Mouse (Mus musculus) neural tube, embryonic 13.5 days (tissue): ENCODE data around the gene Spata21. TPM values are rescaled to one million over a fixed set of nuclear protein-coding genes. Genes with fewer than 3 reads are reported as not detected.

ENCODE experiments used
- ATAC-seq: fragments of 200-750 bp; cut with Nextera tagmentation; 2 replicates; pipeline ENCODE4 v1.8.0; 2017; ENCODE audit warnings: low read depth, mild to moderate bottlenecking, moderate TSS enrichment, moderate library complexity
- H3K27ac ChIP-seq: fragments of 300-500 bp; sonication (generic); replicated peaks from 2 replicates; pipeline ENCODE4 v1.5.1; 2015; ENCODE audit warnings: moderate library complexity, mild to moderate bottlenecking, inconsistent platforms
- H3K27me3 ChIP-seq: fragments of 300-500 bp; sonication (generic); 2 replicates; pipeline ENCODE4 v1.6.1; 2015; ENCODE audit warnings: mild to moderate bottlenecking, inconsistent platforms
- H3K36me3 ChIP-seq: fragments of 300-500 bp; sonication (generic); 2 replicates; pipeline ENCODE4 v1.6.1; 2015; ENCODE audit warnings: mild to moderate bottlenecking, inconsistent platforms
- H3K4me1 ChIP-seq: fragments of 300-500 bp; sonication (generic); replicated peaks from 2 replicates; pipeline ENCODE4 v1.6.1; 2015; ENCODE audit warnings: inconsistent platforms
- H3K4me2 ChIP-seq: fragments of 300-500 bp; sonication (generic); 2 replicates; pipeline ENCODE4 v1.6.1; 2015; ENCODE audit warnings: inconsistent platforms, mild to moderate bottlenecking, moderate library complexity
- H3K4me3 ChIP-seq: fragments of 300-500 bp; sonication (generic); 2 replicates; pipeline ENCODE4 v1.5.1; 2015; ENCODE audit warnings: mild to moderate bottlenecking, inconsistent platforms
- H3K9ac ChIP-seq: fragments of 300-500 bp; sonication (generic); 2 replicates; pipeline ENCODE4 v1.6.1; 2015; ENCODE audit warnings: moderate library complexity, mild to moderate bottlenecking, inconsistent platforms
- H3K9me3 ChIP-seq: fragments of 300-500 bp; sonication (generic); 2 replicates; pipeline ENCODE4 v1.6.1; 2016; ENCODE audit warnings: inconsistent platforms
- WGBS: fragments of 180-500 bp; shearing (Covaris S2); methylation state at CpG from one replicate; pipeline ENCODE4 v1.1.7; 2015; 5-methylcytosine and 5-hydroxymethylcytosine counted together
- polyA plus RNA-seq: library from polyadenylated mRNA; unstranded; fragments of >200 nt; fragmentation: Nextera tagmentation; extraction: Ambion mirVana; gene quantifications from 2 replicates; pipeline ENCODE4 v1.2.1, GENCODE M21; 2015

Spata21 gene
- polyA plus RNA-seq, 1 experiment from 2014 or later = not detected

GRCm38 (mm10) chr4:141108196-141108732 is 20.1 kb downstream of the Spata21 start:
- 0 out of 2 replicates have a peak, but pooled peaks cover 2% of the 10 kb centered on the region for H3K4me1 ChIP-seq
- WGBS = 48% methylated on average over 10 of the region's 10 CpGs
- ATAC-seq = no peak
- H3K27me3 ChIP-seq = no peaks in the 10 kb centered on the region
- no peak overlapping the region for H3K9ac ChIP-seq
- no peak overlapping the region for H3K27ac ChIP-seq
- H3K4me3 ChIP-seq = no peak overlapping the region
- H3K36me3 ChIP-seq = peaks cover 35% of the 10 kb centered on the region
- no peak overlapping the region for H3K4me2 ChIP-seq
- H3K9me3 ChIP-seq = no peaks in the 10 kb centered on the region

- Histone ChIP-seq H3K36me3 (peaks cover 89% of the 10 kb centered on the region), H3K9me3 (no peaks in the 10 kb centered on the region), H3K27ac (0 out of 2 replicates have a peak overlapping the region, but pooled peaks have one; percentile 3), H3K27me3 (no peaks in the 10 kb centered on the region), H3K4me2 (no peak overlapping the region), H3K4me1 (peaks cover 5% of the 10 kb centered on the region), H3K9ac (no peak overlapping the region), H3K4me3 (no peak overlapping the region)
- no peak for ATAC-seq
- WGBS = 76% methylated on average over 7 of the region's 7 CpGs
These were observed 25.7 kb downstream of the Spata21 start for GRCm38 (mm10) chr4:141113831-141114230.

GRCm38 (mm10) chr4:141114521-141114981 is 26.4 kb downstream of the Spata21 start:
- Histone ChIP-seq H3K4me2 (no peak overlapping the region), H3K9me3 (no peaks in the 10 kb centered on the region), H3K27me3 (no peaks in the 10 kb centered on the region), H3K36me3 (peaks cover 89% of the 10 kb centered on the region), H3K9ac (no peak overlapping the region), H3K4me3 (no peak overlapping the region), H3K4me1 (peaks cover 12% of the 10 kb centered on the region), H3K27ac (no peak overlapping the region; the same call in 1 of the 2 replicates)
- no peak for ATAC-seq
- 85% methylated on average over 6 of the region's 6 CpGs for WGBS

- H3K4me1 ChIP-seq = peaks cover 19% of the 10 kb centered on the region
- no peak for ATAC-seq
- no peak overlapping the region for H3K4me2 ChIP-seq
- H3K27ac ChIP-seq = no peak overlapping the region
- H3K4me3 ChIP-seq = no peak overlapping the region
- H3K9me3 ChIP-seq = no peaks in the 10 kb centered on the region
- peaks cover 82% of the 10 kb centered on the region for H3K36me3 ChIP-seq
- no peaks in the 10 kb centered on the region for H3K27me3 ChIP-seq
- WGBS = 93% methylated on average over 8 of the region's 8 CpGs
- H3K9ac ChIP-seq = no peak overlapping the region
These were observed 27.3 kb downstream of the Spata21 start for GRCm38 (mm10) chr4:141115398-141115797.

DNA sequence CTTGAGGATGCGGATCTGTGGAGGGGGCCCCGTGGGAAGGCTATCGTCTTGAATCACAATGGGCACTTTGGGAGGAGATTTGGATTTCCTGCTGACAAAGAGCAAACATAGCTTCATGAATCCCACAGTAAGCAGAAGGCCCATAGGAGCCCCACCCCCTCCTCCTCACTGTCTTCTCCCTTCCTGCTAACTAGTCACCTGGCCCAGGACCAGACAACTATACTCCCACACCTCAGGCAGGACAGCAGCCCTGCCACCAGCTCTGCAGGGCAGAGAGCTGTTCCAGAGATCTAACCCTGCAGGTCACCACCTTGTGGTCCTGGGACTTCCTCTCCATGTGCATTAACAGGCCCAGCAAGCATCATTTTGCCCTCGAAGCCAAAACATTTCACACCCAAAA is 30.6 kb downstream of the Spata21 start:
- H3K27me3 ChIP-seq = no peaks in the 10 kb centered on the region
- H3K4me1 ChIP-seq = peaks cover 33% of the 10 kb centered on the region
- no peak overlapping the region for H3K4me2 ChIP-seq
- H3K36me3 ChIP-seq = peaks cover 50% of the 10 kb centered on the region
- no peak overlapping the region for H3K27ac ChIP-seq
- no peak overlapping the region for H3K4me3 ChIP-seq
- WGBS = 64% methylated on average over 4 of the region's 4 CpGs
- 0 out of 2 replicates have a peak overlapping the region, but pooled peaks have one; percentile 31 for H3K9ac ChIP-seq
- ATAC-seq = no peak
- H3K9me3 ChIP-seq = no peaks in the 10 kb centered on the region

DNA sequence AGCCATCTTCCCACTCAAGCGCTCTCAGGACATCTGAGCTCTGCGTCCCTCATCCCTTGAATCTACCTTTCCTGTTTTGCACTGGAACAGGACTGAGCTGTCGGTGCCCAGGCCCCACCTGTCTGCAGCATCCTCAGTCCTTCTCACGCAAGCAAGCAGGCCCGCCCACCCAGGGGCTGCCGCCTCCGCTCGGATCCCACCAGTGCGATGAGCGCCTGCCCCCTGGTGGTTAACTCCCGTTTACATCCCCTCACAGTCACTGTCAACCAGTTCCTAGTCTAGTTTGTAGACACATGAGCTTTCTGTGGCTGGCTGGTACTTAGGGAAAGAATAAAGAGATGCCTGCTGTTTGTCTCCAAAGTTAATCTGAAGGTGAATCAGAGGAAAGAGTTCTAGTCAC is 32.6 kb downstream of the Spata21 start:
- no peak overlapping the region for H3K4me2 ChIP-seq
- 29% methylated on average over 11 of the region's 11 CpGs for WGBS
- no peaks in the 10 kb centered on the region for H3K9me3 ChIP-seq
- ATAC-seq = peak; percentile 56
- H3K9ac ChIP-seq = no peak overlapping the region
- no peak overlapping the region for H3K4me3 ChIP-seq
- no peak overlapping the region for H3K27ac ChIP-seq
- H3K27me3 ChIP-seq = no peaks in the 10 kb centered on the region
- peaks cover 30% of the 10 kb centered on the region for H3K36me3 ChIP-seq
- peaks cover 36% of the 10 kb centered on the region for H3K4me1 ChIP-seq

- H3K4me2 ChIP-seq = no peak overlapping the region
- H3K9me3 ChIP-seq = 0 out of 2 replicates have a peak, but pooled peaks cover 3% of the 10 kb centered on the region
- peaks cover 11% of the 10 kb centered on the region for H3K36me3 ChIP-seq
- 85% methylated on average over 7 of the region's 7 CpGs for WGBS
- ATAC-seq = no peak
- H3K4me1 ChIP-seq = peaks cover 36% of the 10 kb centered on the region
- no peak overlapping the region for H3K9ac ChIP-seq
- H3K27ac ChIP-seq = no peak overlapping the region
- H3K4me3 ChIP-seq = no peak overlapping the region
- no peaks in the 10 kb centered on the region for H3K27me3 ChIP-seq
These were observed 34.5 kb downstream of the Spata21 start for GRCm38 (mm10) chr4:141122663-141123062.

- Histone ChIP-seq H3K9me3 (0 out of 2 replicates have a peak, but pooled peaks cover 3% of the 10 kb centered on the region), H3K27ac (no peak overlapping the region), H3K36me3 (peaks cover 7% of the 10 kb centered on the region), H3K9ac (no peak overlapping the region), H3K4me1 (peaks cover 36% of the 10 kb centered on the region), H3K4me3 (no peak overlapping the region), H3K27me3 (no peaks in the 10 kb centered on the region), H3K4me2 (no peak overlapping the region)
- no peak for ATAC-seq
- WGBS = 50% methylated on average over 1 of the region's 1 CpGs
These were observed 34.9 kb downstream of the Spata21 start for GRCm38 (mm10) chr4:141123065-141123464.

DNA sequence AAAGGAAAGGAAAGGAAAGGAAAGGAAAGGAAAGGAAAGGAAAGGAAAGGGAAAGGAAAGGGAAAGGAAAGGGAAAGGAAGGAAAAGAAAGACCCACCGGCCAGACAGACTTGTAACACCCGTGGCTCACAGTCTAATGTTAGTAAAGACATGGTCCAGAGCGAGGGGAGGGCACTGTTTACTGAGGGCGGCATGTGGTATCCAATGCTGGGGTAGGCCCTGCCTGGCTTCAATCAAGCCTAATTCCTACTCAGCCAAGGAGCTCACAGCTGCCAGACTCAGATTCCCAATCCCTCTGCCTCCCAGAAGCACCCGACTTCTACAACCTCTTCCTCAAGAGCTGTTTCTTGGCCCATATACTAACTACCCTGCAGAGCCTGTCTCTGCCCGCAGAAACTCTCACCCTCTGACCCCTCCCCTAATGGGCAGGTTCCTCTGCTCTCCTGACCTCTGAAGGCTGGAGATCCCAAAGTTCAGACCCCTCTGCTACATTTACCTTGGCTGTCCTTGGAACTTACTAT is 41.1 kb downstream of the Spata21 start:
- Histone ChIP-seq H3K27me3 (no peaks in the 10 kb centered on the region), H3K4me2 (no peak overlapping the region), H3K27ac (no peak overlapping the region), H3K4me1 (peaks cover 37% of the 10 kb centered on the region), H3K9me3 (0 out of 2 replicates have a peak, but pooled peaks cover 3% of the 10 kb centered on the region), H3K9ac (no peak overlapping the region), H3K4me3 (no peak overlapping the region), H3K36me3 (no peaks in the 10 kb centered on the region)
- 68% methylated on average over 6 of the region's 6 CpGs for WGBS
- ATAC-seq = no peak

- Histone ChIP-seq H3K9me3 (0 out of 2 replicates have a peak, but pooled peaks cover 3% of the 10 kb centered on the region), H3K27me3 (no peaks in the 10 kb centered on the region), H3K9ac (no peak overlapping the region), H3K4me1 (peaks cover 52% of the 10 kb centered on the region), H3K4me3 (no peak overlapping the region), H3K27ac (peak overlapping the region; percentile 57), H3K36me3 (no peaks in the 10 kb centered on the region), H3K4me2 (no peak overlapping the region)
- ATAC-seq = no peak
- 70% methylated on average over 6 of the region's 6 CpGs for WGBS
These were observed 42.7 kb downstream of the Spata21 start for GRCm38 (mm10) chr4:141130704-141131342.

DNA sequence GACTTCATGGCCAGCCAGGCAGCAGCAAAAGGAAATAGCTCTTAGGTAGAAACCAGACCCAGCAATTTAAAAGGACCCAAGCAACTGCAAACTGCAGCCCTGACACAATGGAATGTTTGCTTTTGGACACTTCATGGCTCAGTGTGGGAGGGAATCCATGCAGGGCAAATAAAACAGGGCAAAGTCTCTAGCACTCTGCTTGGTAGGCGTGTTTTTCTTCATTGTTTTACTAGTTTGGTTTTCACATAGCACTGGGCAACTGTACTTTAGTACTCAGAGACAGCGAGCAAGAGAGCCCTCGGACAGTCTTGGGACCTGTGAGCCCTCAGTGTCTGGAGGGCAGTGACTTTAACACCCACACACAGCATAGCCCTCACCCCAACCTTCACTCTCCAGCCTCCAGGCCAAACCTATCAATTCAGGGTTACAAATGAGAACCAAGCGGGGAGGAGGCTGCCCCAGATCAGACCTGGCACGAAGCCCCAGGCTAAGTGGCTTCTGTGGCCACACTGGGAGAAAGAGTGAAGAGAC is 43.5 kb downstream of the Spata21 start:
- ATAC-seq = 0 out of 2 replicates have a peak, but pooled peaks have one; percentile 32
- H3K4me2 ChIP-seq = 0 out of 2 replicates have a peak overlapping the region, but pooled peaks have one; percentile 7
- H3K9ac ChIP-seq = peak overlapping the region; percentile 9; the same call in 1 of the 2 replicates
- H3K9me3 ChIP-seq = 0 out of 2 replicates have a peak, but pooled peaks cover 2% of the 10 kb centered on the region
- no peaks in the 10 kb centered on the region for H3K36me3 ChIP-seq
- H3K4me1 ChIP-seq = peaks cover 60% of the 10 kb centered on the region
- H3K4me3 ChIP-seq = no peak overlapping the region
- peak overlapping the region; percentile 57 for H3K27ac ChIP-seq
- H3K27me3 ChIP-seq = no peaks in the 10 kb centered on the region
- whole genome bisulfite sequencing = 32% methylated on average over 5 of the region's 5 CpGs

- Histone ChIP-seq H3K4me3 (no peak overlapping the region), H3K27ac (peak overlapping the region; percentile 57), H3K27me3 (no peaks in the 10 kb centered on the region), H3K36me3 (no peaks in the 10 kb centered on the region), H3K4me2 (no peak overlapping the region), H3K9ac (peak overlapping the region; percentile 9; the same call in 1 of the 2 replicates), H3K9me3 (no peaks in the 10 kb centered on the region), H3K4me1 (peaks cover 66% of the 10 kb centered on the region)
- ATAC-seq = no peak
- 49% methylated on average over 8 of the region's 8 CpGs for WGBS
These were observed 44.1 kb downstream of the Spata21 start for GRCm38 (mm10) chr4:141132191-141132590.
